Mouse (Mus musculus) heart, postnatal 0 days (tissue): ENCODE measurements around the gene Arid2. TPM values are rescaled to one million over a fixed set of nuclear protein-coding genes. Genes with fewer than 3 reads are reported as not detected.

Experiments
- ATAC-seq: fragments of 200-750 bp; cut with Nextera tagmentation; 2 replicates; pipeline ENCODE4 v1.8.0; 2017; ENCODE audit warnings: low read depth, moderate number of reproducible peaks, moderate library complexity; ENCODE audit not compliant: insufficient read depth
- DNase-seq: peaks from one replicate; pipeline ENCODE4 v3.0.0-alpha.2; 2016; ENCODE audit warnings: low spot score
- H3K27ac ChIP-seq: fragments of 300-500 bp; sonication (generic); 2 replicates; pipeline ENCODE4 v1.5.1; 2014; ENCODE audit warnings: low read depth, mild to moderate bottlenecking
- H3K27me3 ChIP-seq: fragments of 300-500 bp; sonication (generic); 2 replicates; pipeline ENCODE4 v1.6.1; 2014; ENCODE audit warnings: low read length, mixed read lengths; ENCODE audit not compliant: control insufficient read depth, insufficient read depth
- H3K36me3 ChIP-seq: fragments of 300-500 bp; sonication (generic); replicated peaks from 2 replicates; pipeline ENCODE4 v1.6.1; 2014; ENCODE audit warnings: low read length, mixed read lengths; ENCODE audit not compliant: control insufficient read depth, insufficient read depth
- H3K4me1 ChIP-seq: fragments of 300-500 bp; sonication (generic); 2 replicates; pipeline ENCODE4 v1.6.1; 2014; ENCODE audit warnings: antibody characterized with exemption; ENCODE audit not compliant: control insufficient read depth, insufficient read depth
- H3K4me2 ChIP-seq: fragments of 300-500 bp; sonication (generic); 2 replicates; pipeline ENCODE4 v1.6.1; 2014; ENCODE audit warnings: low read depth, mild to moderate bottlenecking, low read length, moderate library complexity
- H3K4me3 ChIP-seq: fragments of 300-500 bp; sonication (generic); 2 replicates; pipeline ENCODE4 v1.5.1; 2014; ENCODE audit warnings: low read depth, low read length
- H3K9ac ChIP-seq: fragments of 300-500 bp; sonication (generic); replicated peaks from 2 replicates; pipeline ENCODE4 v1.6.1; 2014; ENCODE audit warnings: low read depth, low read length, mixed read lengths
- H3K9me3 ChIP-seq: fragments of 300-500 bp; sonication (generic); replicated peaks from 2 replicates; pipeline ENCODE4 v1.6.1; 2016; ENCODE audit warnings: low read length; ENCODE audit not compliant: control insufficient read depth
- CTCF ChIP-seq: IDR thresholded peaks from 2 replicates; pipeline ENCODE4 v1.5.1; 2016; ENCODE audit warnings: antibody characterized with exemption, control low read depth, low read depth
- EP300 ChIP-seq: IDR thresholded peaks from 2 replicates; pipeline ENCODE4 v1.6.1; 2016; ENCODE audit warnings: antibody characterized with exemption, low read depth
- WGBS: fragments of 180-500 bp; shearing (Covaris S2); extraction: QIAGEN DNeasy Blood & Tissue Kit; methylation state at CpG from one replicate; pipeline ENCODE4 v1.1.7; 2014; 5-methylcytosine and 5-hydroxymethylcytosine counted together
- polyA plus RNA-seq: library from polyadenylated mRNA; unstranded; fragments of >200 nt; fragmentation: Nextera tagmentation; extraction: Ambion mirVana; gene quantifications from 2 replicates; pipeline ENCODE4 v1.2.1, GENCODE M21; 2015
- total RNA-seq: library from RNA; depleted of rRNA; stranded (reverse); fragments of >200 nt; gene quantifications from 2 replicates; pipeline ENCODE4 v1.2.3, GENCODE M21; 2014; ENCODE audit warnings: low replicate concordance

Gene Arid2
- total and polyA plus RNA-seq, 2 experiments from 2014 or later = 8.2 to 28.4 TPM

DNA sequence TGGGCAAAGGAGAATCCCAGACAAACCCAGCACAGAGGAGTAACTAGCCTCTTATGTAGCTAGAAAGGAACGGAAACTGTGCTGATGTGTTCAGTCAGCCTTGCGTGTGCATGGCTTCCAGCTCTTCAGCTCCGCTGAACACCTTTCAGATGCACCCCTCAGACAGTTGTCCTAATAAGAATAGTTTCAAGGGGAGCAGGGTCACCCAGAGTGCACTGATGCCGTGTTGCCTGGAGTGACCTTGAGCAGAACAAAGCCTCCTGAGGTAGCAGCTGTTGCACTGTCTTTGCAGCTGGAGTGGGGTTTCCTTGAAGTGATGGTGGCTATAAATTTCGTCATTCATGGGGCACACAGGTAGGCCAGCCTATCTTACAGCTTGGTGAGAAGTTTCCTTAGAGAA is 46.0 kb downstream of the Arid2 start:
- WGBS = 42% methylated on average over 5 of the region's 5 CpGs
- Histone ChIP-seq H3K27ac (peak overlapping the region; percentile 47), H3K4me1 (peaks cover 26% of the 10 kb centered on the region), H3K4me3 (no peak overlapping the region), H3K9ac (no peak overlapping the region), H3K27me3 (no peaks in the 10 kb centered on the region), H3K36me3 (no peaks in the 10 kb centered on the region), H3K4me2 (no peak overlapping the region), H3K9me3 (no peaks in the 10 kb centered on the region)
- peak; percentile 57 for ATAC-seq
- DNase-seq = no peak
- TF ChIP-seq CTCF = no peak
- no peak for TF ChIP-seq EP300

- TF ChIP-seq EP300 (no peak), CTCF (no peak)
- 87% methylated on average over 2 of the region's 2 CpGs for WGBS
- no peaks in the 10 kb centered on the region for H3K27me3 ChIP-seq
- H3K4me2 ChIP-seq = no peak overlapping the region
- H3K27ac ChIP-seq = no peak overlapping the region
- no peak overlapping the region for H3K9ac ChIP-seq
- no peak overlapping the region for H3K4me3 ChIP-seq
- H3K36me3 ChIP-seq = no peaks in the 10 kb centered on the region
- ATAC-seq (no peak), DNase-seq (no peak)
- 0 out of 2 replicates have a peak, but pooled peaks cover 9% of the 10 kb centered on the region for H3K4me1 ChIP-seq
- H3K9me3 ChIP-seq = no peaks in the 10 kb centered on the region
These were observed 53.6 kb downstream of the Arid2 start for GRCm38 (mm10) chr15:96340924-96341323.

DNA sequence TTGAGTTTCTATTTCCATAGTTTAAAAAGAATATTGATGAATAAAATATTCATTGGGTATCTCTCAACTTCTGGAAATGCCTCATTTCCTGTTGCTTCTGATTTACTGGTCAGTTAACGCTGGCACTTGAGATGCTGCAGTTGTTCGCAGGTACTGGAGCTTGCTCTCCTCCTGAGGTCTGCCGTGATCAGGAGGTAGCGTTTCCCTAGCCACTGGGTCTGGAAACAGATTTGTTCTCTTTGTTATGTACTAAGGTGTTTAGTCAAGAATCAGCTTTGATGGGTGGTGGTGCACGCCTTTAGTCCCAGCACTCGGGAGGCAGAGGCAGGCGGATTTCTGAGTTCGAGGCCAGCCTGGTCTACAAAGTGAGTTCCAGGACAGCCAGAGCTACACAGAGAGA is 54.8 kb downstream of the Arid2 start:
- H3K27ac ChIP-seq = no peak overlapping the region
- no peaks in the 10 kb centered on the region for H3K36me3 ChIP-seq
- H3K4me1 ChIP-seq = 0 out of 2 replicates have a peak, but pooled peaks cover 9% of the 10 kb centered on the region
- no peaks in the 10 kb centered on the region for H3K27me3 ChIP-seq
- ATAC-seq = no peak
- TF ChIP-seq EP300 = no peak
- no peak for TF ChIP-seq CTCF
- no peak overlapping the region for H3K4me3 ChIP-seq
- WGBS = 91% methylated on average over 8 of the region's 8 CpGs
- DNase-seq = no peak
- no peaks in the 10 kb centered on the region for H3K9me3 ChIP-seq
- no peak overlapping the region for H3K4me2 ChIP-seq
- no peak overlapping the region for H3K9ac ChIP-seq

DNA sequence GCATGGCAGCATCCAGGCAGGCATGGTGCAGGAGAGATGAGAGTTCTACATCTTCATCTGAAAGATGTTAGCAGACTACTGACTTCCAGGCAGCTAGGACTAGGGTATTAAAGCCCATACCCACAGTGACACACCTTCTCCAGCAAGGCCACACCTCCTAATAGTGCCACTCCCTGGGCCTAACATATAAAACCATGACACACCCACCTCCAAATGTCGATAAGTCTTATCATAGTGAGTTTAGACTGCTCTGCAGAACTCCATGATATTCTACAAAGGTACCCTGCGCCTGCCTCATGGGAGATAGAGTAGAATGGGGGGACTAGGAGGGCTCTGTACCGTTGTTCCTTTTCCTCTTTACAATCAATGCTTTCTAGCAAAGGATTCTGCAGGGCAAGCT is 55.6 kb downstream of the Arid2 start:
- Histone ChIP-seq H3K4me2 (no peak overlapping the region), H3K4me3 (no peak overlapping the region), H3K9me3 (no peaks in the 10 kb centered on the region), H3K4me1 (0 out of 2 replicates have a peak, but pooled peaks cover 9% of the 10 kb centered on the region), H3K27ac (no peak overlapping the region), H3K36me3 (no peaks in the 10 kb centered on the region), H3K27me3 (no peaks in the 10 kb centered on the region), H3K9ac (no peak overlapping the region)
- TF ChIP-seq CTCF = no peak
- TF ChIP-seq EP300 = no peak
- ATAC-seq (no peak), DNase-seq (no peak)
- WGBS = 75% methylated on average over 3 of the region's 3 CpGs

- no peak for ATAC-seq
- Histone ChIP-seq H3K27me3 (no peaks in the 10 kb centered on the region), H3K9ac (no peak overlapping the region), H3K9me3 (no peaks in the 10 kb centered on the region), H3K4me3 (no peak overlapping the region), H3K4me2 (no peak overlapping the region), H3K27ac (no peak overlapping the region), H3K4me1 (0 out of 2 replicates have a peak, but pooled peaks cover 9% of the 10 kb centered on the region), H3K36me3 (no peaks in the 10 kb centered on the region; the same call in 1 of the 2 replicates)
- DNase-seq = no peak
- 40% methylated on average over 6 of the region's 7 CpGs for WGBS
- TF ChIP-seq CTCF (no peak), EP300 (no peak)
These were observed 57.4 kb downstream of the Arid2 start for GRCm38 (mm10) chr15:96344591-96345285.

- no peak for TF ChIP-seq CTCF
- no peak for TF ChIP-seq EP300
- 71% methylated on average over 6 of the region's 6 CpGs for WGBS
- H3K27me3 ChIP-seq = no peaks in the 10 kb centered on the region
- no peak overlapping the region for H3K4me3 ChIP-seq
- H3K9ac ChIP-seq = no peak overlapping the region
- H3K9me3 ChIP-seq = no peaks in the 10 kb centered on the region
- ATAC-seq (no peak), DNase-seq (no peak)
- H3K4me2 ChIP-seq = no peak overlapping the region
- H3K27ac ChIP-seq = no peak overlapping the region
- peaks cover 6% of the 10 kb centered on the region for H3K36me3 ChIP-seq
- 0 out of 2 replicates have a peak, but pooled peaks cover 9% of the 10 kb centered on the region for H3K4me1 ChIP-seq
These were observed 58.1 kb downstream of the Arid2 start for GRCm38 (mm10) chr15:96345312-96345849.
